8 mouse cellular contexts compared by ENCODE assay signal in genomic region chr9:67049086-67049824, GRCm38 (mm10). TPM values are rescaled to one million over a fixed set of nuclear protein-coding genes. Genes with fewer than 3 reads are reported as not detected.
DNase-seq lines count a peak whose midpoint lies in the region; ATAC-seq and TF ChIP-seq lines count a peak whose summit lies in the region.

Gene Tpm1 (minus strand): TSS chr9:67049406.

- H3K9ac ChIP-seq in embryonic facial prominence, embryonic 14.5 days (ENCODE audit: low read depth, low read length) = peak within 1 kb of the TSS; percentile 82
- peak within 1 kb of the TSS; percentile 85 for H3K9ac ChIP-seq in limb, embryonic 14.5 days (ENCODE audit: low read depth, low read length, severe bottlenecking)
- peak within 1 kb of the TSS; percentile 54 for H3K9ac ChIP-seq in midbrain, embryonic 14.5 days (replicated peaks; ENCODE audit: low read length)
- peak within 1 kb of the TSS; percentile 70 for H3K9ac ChIP-seq in stomach, embryonic 15.5 days

- ATAC-seq in embryonic facial prominence, embryonic 14.5 days (ENCODE audit: low read depth) = peak; percentile 83
- ATAC-seq in limb, embryonic 14.5 days (ENCODE audit: low FRiP score, low read depth) = peak; percentile 86
- ATAC-seq in midbrain, embryonic 14.5 days (ENCODE audit: low FRiP score, low TSS enrichment) = no peak
- peak; percentile 82 for ATAC-seq in stomach, embryonic 15.5 days (ENCODE audit: insufficient read depth, low FRiP score, low read depth)

- peak; percentile 80 for TF ChIP-seq POLR2A in kidney, adult 2 months (IDR thresholded peaks at IDR 0.05; ENCODE audit: low read depth, low read length)
- TF ChIP-seq POLR2A in limb, embryonic 14.5 days (IDR thresholded peaks at IDR 0.05; ENCODE audit: borderline replicate concordance, extremely low read depth, insufficient read depth, insufficient read length) = peak; percentile 97; the same call in 1 of the 2 replicates

- no peaks in the 10 kb centered on the region for H3K4me1 ChIP-seq in embryonic facial prominence, embryonic 14.5 days (ENCODE audit: control insufficient read depth, insufficient read depth, low read length)
- peaks cover 6% of the 10 kb centered on the region; the same call in 1 of the 2 replicates for H3K4me1 ChIP-seq in kidney, adult 2 months (ENCODE audit: control insufficient read depth, insufficient read depth, low read length)
- H3K4me1 ChIP-seq in limb, embryonic 14.5 days (ENCODE audit: control insufficient read depth, insufficient read depth, low read length) = peaks cover 32% of the 10 kb centered on the region
- H3K4me1 ChIP-seq in midbrain, embryonic 14.5 days (ENCODE audit: control insufficient read depth, insufficient read depth, low read length) = peaks cover 24% of the 10 kb centered on the region
- peaks cover 31% of the 10 kb centered on the region for H3K4me1 ChIP-seq in stomach, embryonic 15.5 days

- peak within 1 kb of the TSS; percentile 86 for H3K27ac ChIP-seq in embryonic facial prominence, embryonic 14.5 days (replicated peaks; ENCODE audit: low read depth, low read length)
- peak within 1 kb of the TSS; percentile 43 for H3K27ac ChIP-seq in kidney, adult 2 months (ENCODE audit: insufficient read depth, low read depth, low read length)
- peak within 1 kb of the TSS; percentile 85 for H3K27ac ChIP-seq in limb, embryonic 14.5 days (replicated peaks; ENCODE audit: low read depth, low read length)
- no peak within 1 kb of the TSS for H3K27ac ChIP-seq in midbrain, embryonic 14.5 days (replicated peaks; ENCODE audit: low read depth, low read length)
- H3K27ac ChIP-seq in stomach, embryonic 15.5 days = peak within 1 kb of the TSS; percentile 93

- WGBS in embryonic facial prominence, embryonic 14.5 days = under 1% methylated on average over 35 of the region's 51 CpGs
- WGBS in kidney, adult 2 months = 2% methylated on average over 51 of the region's 51 CpGs
- 1% methylated on average over 45 of the region's 51 CpGs for WGBS in limb, embryonic 14.5 days
- WGBS in midbrain, embryonic 14.5 days = under 1% methylated on average over 51 of the region's 51 CpGs
- 1% methylated on average over 51 of the region's 51 CpGs for WGBS in stomach, embryonic 15.5 days

- no peaks in the 10 kb centered on the region for H3K36me3 ChIP-seq in embryonic facial prominence, embryonic 14.5 days (ENCODE audit: control insufficient read depth, insufficient read depth, low read length)
- H3K36me3 ChIP-seq in kidney, adult 2 months (ENCODE audit: control insufficient read depth, insufficient read depth, low read length) = no peaks in the 10 kb centered on the region
- no peaks in the 10 kb centered on the region for H3K36me3 ChIP-seq in limb, embryonic 14.5 days (ENCODE audit: control insufficient read depth, insufficient read depth, low read length)
- no peaks in the 10 kb centered on the region for H3K36me3 ChIP-seq in midbrain, embryonic 14.5 days (ENCODE audit: control insufficient read depth, insufficient read depth, low read length)
- H3K36me3 ChIP-seq in stomach, embryonic 15.5 days = no peaks in the 10 kb centered on the region

- no peaks in the 10 kb centered on the region for H3K9me3 ChIP-seq in embryonic facial prominence, embryonic 14.5 days (ENCODE audit: control insufficient read depth, low read length)
- no peaks in the 10 kb centered on the region for H3K9me3 ChIP-seq in limb, embryonic 14.5 days (ENCODE audit: control insufficient read depth, low read length)
- H3K9me3 ChIP-seq in midbrain, embryonic 14.5 days (ENCODE audit: control insufficient read depth, low read length) = no peaks in the 10 kb centered on the region
- no peaks in the 10 kb centered on the region for H3K9me3 ChIP-seq in stomach, embryonic 15.5 days

- no peak for TF ChIP-seq CTCF in kidney, adult 2 months (conservative IDR thresholded peaks at IDR 0.05; ENCODE audit: insufficient read depth, insufficient read length, low read depth, low read length)

- H3K27me3 ChIP-seq in embryonic facial prominence, embryonic 14.5 days (replicated peaks; ENCODE audit: control insufficient read depth, insufficient read depth, low read length) = no peaks in the 10 kb centered on the region
- H3K27me3 ChIP-seq in kidney, adult 2 months (replicated peaks; ENCODE audit: control insufficient read depth, insufficient read depth, low read length) = no peaks in the 10 kb centered on the region; the same call in 1 of the 2 replicates
- peaks cover 7% of the 10 kb centered on the region; the same call in 1 of the 2 replicates for H3K27me3 ChIP-seq in limb, embryonic 14.5 days (ENCODE audit: control insufficient read depth, insufficient read depth, low read length)
- peaks cover 43% of the 10 kb centered on the region for H3K27me3 ChIP-seq in midbrain, embryonic 14.5 days (ENCODE audit: control insufficient read depth, insufficient read depth, low read length)
- H3K27me3 ChIP-seq in stomach, embryonic 15.5 days (replicated peaks) = no peaks in the 10 kb centered on the region

- peak within 1 kb of the TSS; percentile 73 for H3K4me3 ChIP-seq in embryonic facial prominence, embryonic 14.5 days (ENCODE audit: low read depth, low read length)
- H3K4me3 ChIP-seq in kidney, adult 2 months (ENCODE audit: insufficient read depth, low read depth, low read length) = peak within 1 kb of the TSS; percentile 61
- H3K4me3 ChIP-seq in limb, embryonic 14.5 days (replicated peaks; ENCODE audit: low read length) = peak within 1 kb of the TSS; percentile 69
- peak within 1 kb of the TSS; percentile 44 for H3K4me3 ChIP-seq in midbrain, embryonic 14.5 days (replicated peaks; ENCODE audit: low read depth, low read length)
- H3K4me3 ChIP-seq in stomach, embryonic 15.5 days (replicated peaks) = peak within 1 kb of the TSS; percentile 81

- H3K4me2 ChIP-seq in embryonic facial prominence, embryonic 14.5 days (ENCODE audit: low read depth, low read length) = peak within 1 kb of the TSS; percentile 83
- H3K4me2 ChIP-seq in limb, embryonic 14.5 days (replicated peaks; ENCODE audit: low read depth, low read length, severe bottlenecking) = peak within 1 kb of the TSS; percentile 62
- H3K4me2 ChIP-seq in midbrain, embryonic 14.5 days (ENCODE audit: low read length) = peak within 1 kb of the TSS; percentile 92
- H3K4me2 ChIP-seq in stomach, embryonic 15.5 days = peak within 1 kb of the TSS; percentile 84

- peak; percentile 73 for DNase-seq in 3T3-L1 (ENCODE audit: low read depth, low spot score)
- DNase-seq in adrenal gland, postnatal 10 days = peak; percentile 79
- peak; percentile 95 for DNase-seq in embryonic facial prominence, embryonic 14.5 days (ENCODE audit: low spot score)
- peak; percentile 86 for DNase-seq in heart, adult 8-10 months (ENCODE audit: low spot score)
- peak; percentile 78 for DNase-seq in kidney, adult 2 months
- peak; percentile 88 for DNase-seq in limb, embryonic 14.5 days (ENCODE audit: low spot score)
- DNase-seq in midbrain, embryonic 14.5 days = peak; percentile 71

RNA-seq across cellular contexts. Expression of gene Tpm1, which starts in this region (rescaled TPM):
- total RNA-seq in adrenal gland, postnatal 10 days (2021) = 100 to 1,000 TPM; 371 to 920 TPM
- polyA plus RNA-seq in embryonic facial prominence, embryonic 14.5 days (2014; fragmentation: Nextera tagmentation; extraction: Ambion mirVana) = 985 and 1,264 TPM in 2 replicates
- over 10,000 TPM in 3 of 4 experiments, 1,000 to 10,000 TPM in 1; 9,382 to 12,072 (median 10,190) TPM for total RNA-seq in heart, adult 8-10 months (2022)
- 57.9 and 110 TPM in 2 replicates for polyA plus RNA-seq in kidney, adult 2 months (2012; rRNA removed)
- polyA plus RNA-seq in limb, embryonic 14.5 days (2012; rRNA removed) = 420 and 643 TPM in 2 replicates
- 724 and 728 TPM in 2 replicates for polyA plus RNA-seq in limb, embryonic 14.5 days (2014; fragmentation: Nextera tagmentation; extraction: Ambion mirVana)
- polyA plus RNA-seq in midbrain, embryonic 14.5 days (2014; fragmentation: Nextera tagmentation; extraction: Ambion mirVana) = 96.7 and 124 TPM in 2 replicates
- polyA plus RNA-seq in stomach, embryonic 15.5 days (2015; fragmentation: Nextera tagmentation; extraction: Ambion mirVana) = 1,038 and 1,102 TPM in 2 replicates

Comparison
In these comparisons a context has a peak if more than half of its experiments do, and no peak if none do; other contexts are left out.
1. RNA of gene Tpm1 (total RNA-seq): 9,382 to 12,072 TPM in heart, adult 8-10 months; 371 to 920 TPM in adrenal gland, postnatal 10 days; every median in the first group is over 10 times any median in the second.
2. Peak in every context shown above with its lines, with median percentiles within 50 percentile points of each other: DNase-seq, H3K4me2 ChIP-seq, H3K4me3 ChIP-seq and H3K9ac ChIP-seq.